Mouse (Mus musculus) neural tube, postnatal 0 days (tissue): ENCODE data around the gene Copz1. TPM values are rescaled to one million over a fixed set of nuclear protein-coding genes. Genes with fewer than 3 reads are reported as not detected.
A peak's percentile ranks its signal among the peaks of the same experiment; 100 is the strongest.

Experiments
- microRNA counts: library from miRNA; unstranded; fragments of <30 nt; microRNA quantifications from one replicate; lab custom pipeline; 2015
- microRNA-seq: library from miRNA; unstranded; fragments of <30 nt; microRNA quantifications from one replicate; pipeline ENCODE4, GENCODE M21; 2016
- polyA plus RNA-seq: library from polyadenylated mRNA; unstranded; fragments of >200 nt; fragmentation: Nextera tagmentation; extraction: Ambion mirVana; gene quantifications from 2 replicates; pipeline ENCODE4 v1.2.1, GENCODE M21; 2015

The Copz1 gene
- 157 and 169 TPM in 2 replicates for polyA plus RNA-seq

GRCm38 (mm10) chr15:103272419-103273279 is at the start of gene Copz1:
Gene Copz1 (plus strand): TSS chr15:103272714.

GRCm38 (mm10) chr15:103239685-103240159 is 32.8 kb upstream of the Copz1 start, which contains the start of gene Cbx5:
Gene Cbx5 (minus strand): TSS chr15:103239816.

GRCm38 (mm10) chr15:103240160-103241028 is 32.1 kb upstream of the Copz1 start, which contains the start of gene Hnrnpa1:
Gene Hnrnpa1 (plus strand): TSS chr15:103240432.

GRCm38 (mm10) chr15:103257790-103258728 is 14.5 kb upstream of the Copz1 start, which contains the start of gene Nfe2:
Gene Nfe2 (minus strand): TSS chr15:103258403.

GRCm38 (mm10) chr15:103310365-103310910 is 37.9 kb downstream of the Copz1 start, which contains the start of gene Gpr84:
Gene Gpr84 (minus strand): TSS chr15:103310612.

DNA sequence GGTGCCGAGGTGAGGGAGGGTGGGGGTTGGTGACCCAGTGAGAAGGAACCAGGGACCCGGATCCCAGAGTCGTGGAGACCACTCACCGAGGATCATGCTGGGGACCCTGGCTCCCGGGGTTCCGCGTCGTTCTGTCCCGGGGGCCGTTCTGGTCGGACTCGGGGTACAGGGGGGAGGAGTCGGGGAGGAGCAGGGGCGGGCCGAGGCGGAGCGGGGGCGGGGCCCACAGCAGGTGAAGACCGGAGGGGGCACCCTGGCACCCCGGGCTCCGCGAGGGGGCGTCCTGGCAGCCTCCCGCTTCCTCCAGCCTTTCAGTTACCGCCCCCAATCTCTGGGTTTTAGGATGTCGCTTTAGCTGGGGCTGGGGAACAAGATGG is 67.4 kb downstream of the Copz1 start, which contains the start of gene Zfp385a:
Gene Zfp385a (minus strand): TSS at position 133 of the 377 bp plus-strand sequence.

MicroRNA genes within 50 kb of the gene (microRNA counts, 519-probe panel; counts per million panel counts)
- microRNA mmu-miR-148b (lab: Ali Mortazavi, UCI) = 4,953 counts per million, percentile 57 among the panel's probes with 10 or more counts

Small RNAs within 50 kb of the gene (microRNA-seq; reads per million reads assigned to microRNA genes)
- gene Mir148b = 286 reads per million, percentile 59 among the genes with 10 or more reads in this experiment

Other genes starting within 250 kb of the Copz1 start
- gene Smug1, start 105.6 kb upstream of the Copz1 start, polyA plus RNA-seq = 9.8 and 10.9 TPM in 2 replicates
- gene Cbx5, start 32.9 kb upstream of the Copz1 start, polyA plus RNA-seq = 78.9 and 85.6 TPM in 2 replicates
- gene Hnrnpa1, start 32.3 kb upstream of the Copz1 start, polyA plus RNA-seq = 397 and 427 TPM in 2 replicates
- 0.43 and 0.88 TPM in 2 replicates for gene Nfe2, start 14.3 kb upstream of the Copz1 start, polyA plus RNA-seq
- 0.65 and 0.93 TPM in 2 replicates for gene Gpr84, start 37.9 kb downstream of the Copz1 start, polyA plus RNA-seq
- 25.7 and 27.6 TPM in 2 replicates for gene Zfp385a, start 67.4 kb downstream of the Copz1 start, polyA plus RNA-seq
- gene Itga5, start 94.0 kb downstream of the Copz1 start, polyA plus RNA-seq = 3.8 and 4.8 TPM in 2 replicates
- 0.32 TPM in 1 of 2 replicates, not detected in the other for gene Gtsf1, start 157.8 kb downstream of the Copz1 start, polyA plus RNA-seq
- gene Gtsf2, start 175.8 kb downstream of the Copz1 start, polyA plus RNA-seq = 0.33 and 0.44 TPM in 2 replicates
- 2.1 TPM in 2 replicates for gene Nckap1l, start 181.1 kb downstream of the Copz1 start, polyA plus RNA-seq
- gene Pde1b, start 230.3 kb downstream of the Copz1 start, polyA plus RNA-seq = 69.6 and 72.0 TPM in 2 replicates